In the genomic region with DNA sequence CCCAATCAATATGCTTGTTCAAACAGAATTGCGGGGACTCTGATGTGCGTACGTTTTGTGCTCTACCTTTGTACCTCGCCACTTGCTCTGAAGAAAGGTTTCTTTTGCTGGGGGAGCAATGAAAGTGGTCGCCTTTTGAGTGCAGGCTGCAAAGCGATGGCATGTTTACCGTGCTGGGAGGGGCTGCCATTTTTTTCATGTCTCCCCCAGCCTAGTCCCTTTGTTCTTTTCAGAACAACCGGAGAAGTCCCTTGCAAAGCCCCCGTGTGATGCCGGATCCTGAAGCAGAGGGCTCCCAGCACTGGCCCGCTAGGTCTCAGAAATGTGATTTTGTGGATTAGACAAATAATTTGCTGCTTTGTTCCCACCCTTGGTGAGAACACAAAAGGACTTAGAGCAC, we compare ENCODE assay signal across 26 mouse cellular contexts. TPM values are rescaled to one million over a fixed set of nuclear protein-coding genes. Genes with fewer than 3 reads are reported as not detected.
DNase-seq lines count a peak whose midpoint lies in the region; ATAC-seq and TF ChIP-seq lines count a peak whose summit lies in the region.
"Had no signal": no experiment of that assay in that cellular context is flagged by ENCODE, and none has a peak within 500 bp of the region (broad histone marks: within the 10 kb centered on the region; RNA-seq: fewer than 3 reads in every experiment).

No protein-coding gene starts in this region.

- H3K9me3 ChIP-seq in heart, embryonic 10.5 days = no peaks in the 10 kb centered on the region
- H3K9me3 ChIP-seq in heart, embryonic 12.5 days (replicated peaks) = peaks cover 3% of the 10 kb centered on the region; the same call in 1 of the 2 replicates
- no peaks in the 10 kb centered on the region for H3K9me3 ChIP-seq in stomach, embryonic 14.5 days (ENCODE audit: control insufficient read depth, low read depth, low read length)
- H3K9me3 ChIP-seq in stomach, postnatal 0 days (ENCODE audit: control insufficient read depth, low read length) = no peaks in the 10 kb centered on the region
- H3K9me3 ChIP-seq in midbrain, embryonic 13.5 days = no peaks in the 10 kb centered on the region
- H3K9me3 ChIP-seq: embryonic facial prominence, embryonic 13.5 days; G1E; kidney, embryonic 15.5 days had no signal

- peaks cover 8% of the 10 kb centered on the region; the same call in 1 of the 2 replicates for H3K4me1 ChIP-seq in heart, embryonic 10.5 days
- H3K4me1 ChIP-seq in heart, embryonic 12.5 days (replicated peaks) = no peaks in the 10 kb centered on the region; the same call in 1 of the 2 replicates
- H3K4me1 ChIP-seq in stomach, embryonic 14.5 days (ENCODE audit: control insufficient read depth, insufficient read depth, low read length) = no peaks in the 10 kb centered on the region
- no peaks in the 10 kb centered on the region for H3K4me1 ChIP-seq in stomach, postnatal 0 days (replicated peaks; ENCODE audit: control insufficient read depth, insufficient read depth)
- peaks cover 44% of the 10 kb centered on the region for H3K4me1 ChIP-seq in midbrain, embryonic 13.5 days (replicated peaks)
- H3K4me1 ChIP-seq: kidney, embryonic 15.5 days had no signal

- peaks cover 32% of the 10 kb centered on the region for H3K36me3 ChIP-seq in heart, embryonic 10.5 days
- H3K36me3 ChIP-seq in heart, embryonic 12.5 days = peaks cover 24% of the 10 kb centered on the region
- no peaks in the 10 kb centered on the region for H3K36me3 ChIP-seq in stomach, embryonic 14.5 days (ENCODE audit: control insufficient read depth, insufficient read depth, low read length)
- no peaks in the 10 kb centered on the region for H3K36me3 ChIP-seq in stomach, postnatal 0 days (ENCODE audit: control insufficient read depth, insufficient read depth, low read length)
- no peaks in the 10 kb centered on the region for H3K36me3 ChIP-seq in midbrain, embryonic 13.5 days
- H3K36me3 ChIP-seq: embryonic facial prominence, embryonic 13.5 days; hindbrain, embryonic 12.5 days; kidney, embryonic 15.5 days had no signal

- no peak for TF ChIP-seq EP300 in stomach, postnatal 0 days (optimal IDR thresholded peaks at IDR 0.05)

- H3K27ac ChIP-seq in heart, embryonic 10.5 days = 0 out of 2 replicates have a peak overlapping the region, but pooled peaks have one; percentile 13
- H3K27ac ChIP-seq in heart, embryonic 12.5 days (ENCODE audit: poor library complexity, severe bottlenecking) = no peak overlapping the region
- H3K27ac ChIP-seq in stomach, embryonic 14.5 days (ENCODE audit: low read length) = peak overlapping the region; percentile 55; the same call in 1 of the 2 replicates
- H3K27ac ChIP-seq in stomach, postnatal 0 days (replicated peaks) = no peak overlapping the region
- H3K27ac ChIP-seq in midbrain, embryonic 13.5 days = peak overlapping the region; percentile 53
- H3K27ac ChIP-seq: embryonic facial prominence, embryonic 13.5 days; hindbrain, embryonic 12.5 days; kidney, embryonic 15.5 days had no signal

- no peak for ATAC-seq in heart, embryonic 12.5 days (ENCODE audit: insufficient number of reproducible peaks, low FRiP score)
- ATAC-seq in stomach, embryonic 14.5 days (ENCODE audit: insufficient number of reproducible peaks, insufficient read depth, low FRiP score, low read depth) = no peak
- no peak for ATAC-seq in stomach, postnatal 0 days (ENCODE audit: low FRiP score, low TSS enrichment)
- peak; percentile 5; the same call in 1 of the 2 replicates for ATAC-seq in midbrain, embryonic 13.5 days

- DNase-seq in heart, embryonic 10.5 days (ENCODE audit: low spot score) = no peak
- DNase-seq in stomach, postnatal 0 days (ENCODE audit: low spot score) = no peak
- no peak for DNase-seq in right cerebral cortex, postnatal 4 days
- DNase-seq in layer of hippocampus, postnatal 36 days = no peak
- DNase-seq: adrenal gland, adult 2 months; B cell, adult 2 months; cerebellum, adult 18-20 months; cerebellum, postnatal 14 days; heart, postnatal 10 days; kidney, adult 11 months; kidney, postnatal 4 days; lung, adult 2 months; lung, postnatal 14 days; right cerebral cortex, postnatal 14 days; thymus, adult 18-20 months; thymus, postnatal 36 days had no signal

- no peak overlapping the region for H3K9ac ChIP-seq in heart, embryonic 12.5 days
- H3K9ac ChIP-seq in stomach, embryonic 14.5 days (replicated peaks; ENCODE audit: low read depth, low read length) = no peak overlapping the region
- H3K9ac ChIP-seq in stomach, postnatal 0 days (ENCODE audit: low read length) = no peak overlapping the region
- H3K9ac ChIP-seq in midbrain, embryonic 13.5 days (replicated peaks) = peak overlapping the region; percentile 46
- H3K9ac ChIP-seq: embryonic facial prominence, embryonic 13.5 days; hindbrain, embryonic 12.5 days; kidney, embryonic 15.5 days had no signal

- no peak overlapping the region for H3K4me2 ChIP-seq in heart, embryonic 12.5 days
- no peak overlapping the region for H3K4me2 ChIP-seq in stomach, embryonic 14.5 days (replicated peaks; ENCODE audit: low read depth, low read length)
- no peak overlapping the region for H3K4me2 ChIP-seq in stomach, postnatal 0 days (replicated peaks; ENCODE audit: low read depth)
- H3K4me2 ChIP-seq in midbrain, embryonic 13.5 days (replicated peaks) = 0 out of 2 replicates have a peak overlapping the region, but pooled peaks have one; percentile 15
- H3K4me2 ChIP-seq: embryonic facial prominence, embryonic 13.5 days; heart, embryonic 11.5 days; hindbrain, embryonic 12.5 days; kidney, embryonic 15.5 days had no signal

- 78% methylated on average over 11 of the region's 11 CpGs for WGBS in heart, embryonic 10.5 days
- 75% methylated on average over 11 of the region's 11 CpGs for WGBS in heart, embryonic 12.5 days
- 64% methylated on average over 11 of the region's 11 CpGs for WGBS in stomach, embryonic 14.5 days
- WGBS in stomach, postnatal 0 days = 54% methylated on average over 11 of the region's 11 CpGs
- WGBS in midbrain, embryonic 13.5 days = 6% methylated on average over 11 of the region's 11 CpGs

- H3K27me3 ChIP-seq in heart, embryonic 10.5 days (ENCODE audit: insufficient read depth, poor library complexity, severe bottlenecking) = no peaks in the 10 kb centered on the region
- H3K27me3 ChIP-seq in heart, embryonic 12.5 days (replicated peaks) = no peaks in the 10 kb centered on the region
- no peaks in the 10 kb centered on the region for H3K27me3 ChIP-seq in stomach, embryonic 14.5 days (ENCODE audit: control insufficient read depth, insufficient read depth, low read length)
- H3K27me3 ChIP-seq in stomach, postnatal 0 days (ENCODE audit: control insufficient read depth, insufficient read depth, low read length) = no peaks in the 10 kb centered on the region
- no peaks in the 10 kb centered on the region for H3K27me3 ChIP-seq in midbrain, embryonic 13.5 days
- H3K27me3 ChIP-seq: CH12.LX; embryonic facial prominence, embryonic 13.5 days; hindbrain, embryonic 12.5 days; kidney, embryonic 15.5 days had no signal

- H3K4me3 ChIP-seq in heart, embryonic 10.5 days = no peak overlapping the region
- H3K4me3 ChIP-seq in heart, embryonic 12.5 days = no peak overlapping the region
- no peak overlapping the region for H3K4me3 ChIP-seq in stomach, embryonic 14.5 days (ENCODE audit: low read depth, low read length)
- H3K4me3 ChIP-seq in stomach, postnatal 0 days (ENCODE audit: low read depth, low read length) = no peak overlapping the region
- no peak overlapping the region for H3K4me3 ChIP-seq in midbrain, embryonic 13.5 days (replicated peaks)
- H3K4me3 ChIP-seq: embryonic facial prominence, embryonic 13.5 days; erythroblast, embryonic 14.5 days; hindbrain, embryonic 12.5 days; kidney, embryonic 15.5 days had no signal

- TF ChIP-seq CTCF in stomach, postnatal 0 days (IDR thresholded peaks at IDR 0.05; ENCODE audit: low read depth) = no peak

RNA-seq across cellular contexts. Expression of gene Gm4353, which starts 36.8 kb away (rescaled TPM):
- polyA plus RNA-seq in heart, embryonic 10.5 days (2016; fragmentation: Nextera tagmentation; extraction: Ambion mirVana) = 0.55 and 0.85 TPM in 2 replicates
- polyA plus RNA-seq in heart, embryonic 12.5 days (2016; fragmentation: Nextera tagmentation; extraction: Ambion mirVana) = 0.79 TPM in 1 of 2 replicates, not detected in the other
- 0.71 and 1.2 TPM in 2 replicates for polyA plus RNA-seq in stomach, embryonic 14.5 days (2014; fragmentation: Nextera tagmentation; extraction: Ambion mirVana)
- 0.18 and 0.33 TPM in 2 replicates for polyA plus RNA-seq in stomach, postnatal 0 days (2015; fragmentation: Nextera tagmentation; extraction: Ambion mirVana)
- 0.87 and 0.89 TPM in 2 replicates for polyA plus RNA-seq in midbrain, embryonic 13.5 days (2015; fragmentation: Nextera tagmentation; extraction: Ambion mirVana)
- total RNA-seq in layer of hippocampus, postnatal 36 days (2021) = 1 to 10 TPM; 2.6 to 4.7 TPM
- polyA plus RNA-seq: G1E had no signal

Comparison
In these comparisons a context has a peak if more than half of its experiments do, and no peak if none do; other contexts are left out.
1. H3K27ac ChIP-seq: peak in heart, embryonic 10.5 days (single experiment), stomach, embryonic 14.5 days (single experiment) and midbrain, embryonic 13.5 days (single experiment); none in heart, embryonic 12.5 days (single experiment) and stomach, postnatal 0 days (single experiment).